Mouse (Mus musculus) layer of hippocampus, adult 9-11 months (tissue): ENCODE data around the gene Iglon5.
A peak's percentile ranks its signal among the peaks of the same experiment; 100 is the strongest.

Experiments
- DNase-seq: peaks from one replicate; pipeline ENCODE4 v3.0.0; 2022

Iglon5 gene

DNA sequence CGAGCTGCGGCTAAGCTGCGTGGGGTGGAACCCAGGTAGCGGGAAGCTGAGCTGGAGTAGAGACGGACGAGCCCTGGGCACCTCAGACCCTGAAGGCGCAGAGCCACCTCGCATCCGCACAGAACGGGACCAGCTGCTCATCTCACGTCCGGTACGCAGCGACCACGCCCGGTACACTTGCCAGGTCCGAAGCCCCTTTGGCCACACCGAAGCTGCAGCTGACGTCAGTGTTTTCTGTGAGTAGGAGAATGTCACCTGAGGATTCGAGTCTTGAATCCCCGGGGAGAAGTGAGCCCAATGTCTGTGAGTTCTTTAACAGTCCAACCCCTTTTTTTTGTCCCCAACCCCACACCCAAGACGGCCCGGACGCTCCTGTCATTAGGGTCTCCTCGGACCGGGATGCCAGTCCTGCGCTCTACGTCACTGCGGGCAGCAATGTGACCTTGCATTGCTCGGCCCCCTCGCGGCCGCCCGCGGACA is 25.0 kb downstream of the Iglon5 start:
- DNase-seq: no peak

DNA sequence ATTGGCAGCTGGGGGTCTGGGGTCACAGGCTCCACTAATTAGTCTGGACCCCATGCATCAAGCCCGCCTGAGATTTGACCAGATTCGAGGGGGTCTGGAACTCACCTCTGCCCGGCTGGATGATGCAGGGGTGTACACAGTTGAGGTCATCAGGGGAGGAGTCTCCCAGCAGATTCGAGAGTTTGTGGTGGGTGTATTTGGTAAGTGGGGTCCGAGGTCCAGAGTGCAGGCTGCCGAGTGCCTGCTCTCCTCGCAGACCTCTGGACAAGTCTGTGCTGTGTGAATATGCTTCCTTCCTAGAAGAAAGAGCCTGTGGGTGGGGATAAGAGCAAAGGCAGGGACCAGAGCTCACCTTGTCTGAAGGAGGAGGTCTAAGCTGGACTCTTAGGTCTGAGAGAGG is 25.9 kb downstream of the Iglon5 start:
- DNase-seq: no peak

DNA sequence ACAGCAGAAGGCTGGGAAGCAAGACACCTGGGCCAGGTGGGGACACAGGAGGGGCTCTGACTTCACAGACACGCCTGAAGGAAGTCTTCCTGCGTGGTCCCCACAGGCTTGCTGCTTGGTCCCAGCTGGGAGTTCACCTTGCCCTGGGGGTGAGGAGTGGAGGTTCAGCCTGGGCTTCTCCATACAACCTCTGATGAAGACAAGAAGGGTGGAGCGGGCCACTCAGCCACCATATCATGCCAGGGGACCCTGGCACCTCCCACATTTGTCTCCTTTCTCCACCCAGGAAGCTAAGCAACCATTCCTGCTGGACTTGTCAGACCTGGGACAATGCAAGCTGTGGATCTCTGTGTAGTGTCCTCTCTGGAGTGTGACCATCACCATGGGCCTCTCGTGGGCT is 27.0 kb downstream of the Iglon5 start, which contains the start of gene Vsig10l:
TSS of gene Vsig10l (plus strand) at position 301 of the 400 bp plus-strand sequence.
- DNase-seq: no peak

DNA sequence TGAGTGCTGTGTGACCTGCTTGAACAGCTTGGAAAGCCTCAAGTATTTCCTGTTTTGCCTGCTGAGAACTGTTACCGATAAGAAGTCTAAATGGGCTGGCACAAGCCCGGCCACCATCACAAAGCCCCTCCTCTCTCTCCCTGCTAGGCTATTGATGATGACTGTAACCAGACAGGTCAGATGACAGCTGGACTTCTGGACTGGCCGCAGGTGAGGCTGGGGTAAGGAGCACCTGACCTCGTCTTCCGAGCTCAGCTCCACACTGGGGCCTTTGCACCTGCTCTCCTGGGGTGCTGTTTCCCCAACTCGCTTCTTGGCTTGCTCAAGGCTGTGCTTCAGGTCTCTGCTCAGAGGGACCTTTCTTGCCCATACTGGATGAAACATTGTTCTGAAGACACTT is 35.5 kb downstream of the Iglon5 start:
- no peak for DNase-seq

DNA sequence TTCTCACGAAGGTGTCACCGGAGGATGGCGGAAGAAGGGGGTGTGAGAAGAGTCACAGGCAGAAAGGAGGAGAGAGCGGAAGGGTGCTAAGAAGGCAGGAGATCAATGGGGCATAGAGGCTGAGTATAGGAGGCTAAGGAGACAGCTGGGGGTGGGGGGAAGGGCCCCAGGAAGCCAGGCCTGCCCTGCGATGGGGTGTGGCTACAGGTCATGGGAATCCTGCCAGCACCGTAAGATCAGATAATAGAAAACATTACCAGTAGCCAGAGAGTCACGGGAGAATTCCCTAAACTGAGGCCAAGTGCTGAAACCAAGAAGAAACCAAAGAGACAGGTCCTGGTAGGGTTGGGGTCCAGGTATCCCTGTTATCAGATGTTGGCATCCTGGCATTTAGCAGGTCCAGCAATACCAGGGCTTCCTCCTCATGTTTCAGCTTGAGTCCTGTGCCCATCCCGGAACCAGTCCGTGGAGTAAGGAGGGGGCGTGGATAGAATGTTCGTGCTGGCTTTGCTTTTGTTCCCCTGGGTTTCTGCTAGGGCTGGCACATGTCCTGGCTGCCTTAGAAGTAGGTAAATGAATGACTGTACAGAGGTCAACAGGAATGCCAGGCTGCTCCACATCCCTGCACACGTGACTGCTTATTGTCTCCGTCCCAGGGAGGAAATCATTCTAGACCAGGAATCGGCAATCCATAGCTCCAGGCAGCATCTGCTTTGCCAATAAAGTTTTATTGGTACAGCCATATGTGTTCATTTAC is 36.1 kb downstream of the Iglon5 start:
- DNase-seq: no peak

DNA sequence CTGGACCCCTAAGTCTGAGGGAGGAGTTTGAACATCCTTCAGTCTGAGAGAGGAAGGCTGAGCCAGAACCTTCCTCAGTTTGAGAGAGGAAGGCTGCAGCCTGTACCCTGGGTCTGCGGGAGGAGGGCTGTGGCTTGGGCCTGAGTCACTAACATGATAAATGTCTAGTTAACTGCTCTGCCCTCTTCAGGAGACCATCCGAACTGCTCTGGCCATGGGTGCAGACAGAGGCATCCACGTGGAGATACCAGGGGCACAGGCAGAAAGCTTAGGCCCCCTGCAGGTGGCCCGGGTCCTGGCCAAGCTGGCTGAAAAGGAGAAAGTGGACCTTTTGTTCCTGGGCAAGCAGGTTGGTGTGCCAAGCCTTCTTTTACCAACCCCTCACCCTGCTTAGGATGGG is 37.3 kb downstream of the Iglon5 start:
- no peak for DNase-seq

DNA sequence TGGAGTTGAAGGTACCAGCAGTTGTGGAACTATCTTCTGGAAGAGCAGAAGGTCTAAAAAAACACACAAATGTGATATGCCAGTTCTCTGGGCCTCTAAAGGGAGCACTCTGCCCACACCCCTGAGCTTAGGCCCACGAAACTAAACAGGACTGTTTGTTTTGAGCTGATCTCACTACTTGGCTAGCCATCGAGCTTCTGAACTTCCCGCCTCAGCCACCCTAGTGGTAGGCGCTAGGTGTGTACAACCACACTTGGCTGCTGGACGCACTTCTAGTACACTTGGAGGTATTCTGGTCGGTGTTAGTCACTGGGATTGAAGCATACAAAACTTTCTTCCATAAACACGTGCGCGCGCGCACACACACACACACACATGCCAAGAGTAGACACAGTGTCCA is 38.1 kb downstream of the Iglon5 start:
- DNase-seq: no peak

DNA sequence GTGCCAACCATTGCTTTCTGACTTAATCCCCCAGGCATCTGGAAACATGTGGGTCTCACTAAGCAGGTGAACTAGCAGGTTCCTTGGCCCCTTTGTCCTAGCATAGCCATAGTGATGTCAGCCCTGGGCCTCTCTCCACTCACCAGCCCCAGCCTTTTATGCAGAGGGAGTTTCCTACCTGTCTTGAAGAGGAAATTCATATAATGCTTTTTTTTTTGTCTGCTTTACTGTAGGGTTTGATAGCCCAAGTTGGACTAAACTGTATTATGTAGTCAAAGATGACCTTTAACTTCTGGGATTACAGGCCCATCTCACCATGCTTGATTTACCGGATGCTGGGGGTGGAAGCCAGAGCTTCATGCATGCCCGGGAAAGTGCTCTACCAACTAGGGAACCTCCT is 40.1 kb downstream of the Iglon5 start:
- DNase-seq: no peak

DNA sequence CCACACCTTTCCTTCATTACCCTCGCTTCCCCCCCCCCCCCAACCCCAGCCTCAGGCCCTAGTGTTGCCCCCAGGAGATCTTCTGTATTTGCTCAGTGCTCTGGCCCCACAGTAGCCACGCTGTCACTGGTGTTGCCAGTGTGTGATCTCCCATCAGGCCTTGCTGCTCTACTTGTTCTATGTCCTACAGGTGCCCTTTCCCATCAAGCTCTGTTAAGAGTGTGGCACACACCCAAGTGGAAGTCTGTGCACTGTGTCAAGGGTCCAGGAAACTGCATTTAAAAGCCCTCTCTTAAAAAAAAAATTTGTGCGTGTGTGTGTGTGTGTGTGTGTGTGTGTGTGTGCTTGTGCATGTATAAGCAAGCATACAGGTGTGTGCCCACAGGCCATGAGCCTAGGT is 41.6 kb downstream of the Iglon5 start:
- no peak for DNase-seq

DNA sequence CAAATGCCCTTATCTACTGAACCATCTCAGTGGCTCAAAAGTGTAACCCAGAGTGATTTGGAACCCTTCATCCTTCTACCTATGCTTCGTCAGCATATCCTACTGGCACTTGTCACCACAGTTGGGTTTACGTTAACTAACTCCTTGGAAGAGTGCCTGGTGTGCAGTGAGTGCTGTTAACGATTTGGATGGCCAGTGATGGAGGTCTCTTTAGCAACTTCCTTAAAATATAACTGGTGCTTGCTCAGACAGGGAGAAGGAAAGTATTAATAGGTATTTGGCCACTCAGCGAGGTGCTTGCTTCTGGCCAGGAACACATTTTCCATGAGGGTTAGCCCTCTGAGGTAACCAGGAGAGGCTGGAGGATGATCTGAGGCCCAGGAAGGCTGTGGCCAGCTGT is 42.1 kb downstream of the Iglon5 start:
- no peak for DNase-seq

DNA sequence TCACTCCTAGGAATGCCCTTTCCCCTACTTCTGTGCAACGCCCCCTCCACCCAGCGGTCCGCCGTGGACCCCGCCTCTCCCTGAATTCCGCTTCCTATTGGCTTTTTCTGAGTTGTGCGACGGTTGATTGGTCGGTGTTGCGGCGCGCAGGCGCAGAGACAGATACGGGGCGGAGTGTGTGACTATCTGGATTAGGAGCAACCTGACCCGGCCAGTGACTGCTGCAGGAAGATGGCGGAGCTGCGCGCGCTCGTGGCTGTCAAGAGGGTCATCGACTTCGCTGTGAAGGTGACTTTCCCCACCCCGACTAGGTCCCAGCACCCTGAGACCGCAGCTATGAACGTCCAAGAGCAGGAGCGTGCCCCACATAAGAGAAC is 46.0 kb downstream of the Iglon5 start, which contains the start of the genes Etfb and Gm45233:
TSS of gene Etfb (plus strand) at position 167 of the 377 bp plus-strand sequence.
TSS of gene Gm45233 (plus strand) at position 212 of the 377 bp plus-strand sequence.
- DNase-seq: peak; percentile 97

DNA sequence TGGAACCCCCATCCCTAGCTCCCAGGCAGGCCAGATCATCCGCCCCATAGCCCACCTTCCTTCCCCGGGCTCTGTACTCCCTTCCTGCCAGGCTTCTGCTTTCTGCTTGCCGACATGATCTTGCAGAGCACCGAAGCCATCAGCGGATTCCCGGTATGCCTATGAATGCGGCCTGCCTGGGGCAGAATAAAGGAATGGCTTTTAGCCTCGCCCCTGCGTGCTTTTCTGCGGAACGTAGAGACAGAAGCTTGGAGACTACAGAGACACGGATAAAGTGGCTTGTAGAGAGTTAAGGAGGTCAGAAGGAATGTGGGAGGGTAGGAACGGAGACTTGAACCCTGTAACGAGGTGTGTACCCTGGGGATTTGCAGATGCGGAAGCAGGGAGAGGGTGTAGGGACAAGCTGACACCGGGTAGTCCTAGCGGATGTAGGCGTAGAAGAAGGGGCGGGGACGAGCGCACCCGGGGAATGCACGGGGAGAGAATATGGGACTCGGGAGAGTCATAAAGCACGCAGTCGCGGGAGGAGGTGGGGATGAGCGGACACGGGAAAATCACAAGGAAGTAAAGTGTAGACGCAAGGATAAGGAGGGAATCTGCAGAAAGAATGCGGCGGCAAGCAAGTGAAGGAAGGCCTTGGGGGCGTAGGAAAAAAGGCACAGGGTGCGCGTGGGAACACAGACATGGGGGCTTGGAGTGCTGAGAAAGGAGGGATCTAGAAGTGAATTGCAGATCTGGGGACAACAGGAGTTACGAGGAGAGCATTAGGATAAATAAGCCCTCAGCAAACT is 46.6 kb downstream of the Iglon5 start:
- DNase-seq: peak; percentile 76

DNA sequence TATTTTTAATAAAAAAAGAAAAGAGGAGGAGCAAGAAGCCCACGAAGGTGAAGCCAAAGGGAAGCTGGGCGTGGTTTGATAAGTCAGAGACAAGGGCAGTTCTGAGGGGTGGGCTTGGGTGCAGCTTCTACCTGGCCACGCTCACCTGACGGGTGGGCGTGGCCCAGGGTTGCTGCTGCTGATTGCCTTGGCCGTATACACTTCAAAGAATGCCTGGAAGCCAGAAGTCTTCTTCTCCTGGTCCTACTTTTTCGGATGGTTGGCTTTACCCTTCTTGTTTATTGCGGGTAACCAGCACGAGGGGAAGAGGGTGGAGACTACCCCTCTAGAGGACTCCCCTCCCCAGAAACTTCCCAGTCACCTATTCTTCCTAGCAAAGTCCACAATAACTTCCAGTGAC is 47.2 kb downstream of the Iglon5 start:
- DNase-seq: no peak

DNA sequence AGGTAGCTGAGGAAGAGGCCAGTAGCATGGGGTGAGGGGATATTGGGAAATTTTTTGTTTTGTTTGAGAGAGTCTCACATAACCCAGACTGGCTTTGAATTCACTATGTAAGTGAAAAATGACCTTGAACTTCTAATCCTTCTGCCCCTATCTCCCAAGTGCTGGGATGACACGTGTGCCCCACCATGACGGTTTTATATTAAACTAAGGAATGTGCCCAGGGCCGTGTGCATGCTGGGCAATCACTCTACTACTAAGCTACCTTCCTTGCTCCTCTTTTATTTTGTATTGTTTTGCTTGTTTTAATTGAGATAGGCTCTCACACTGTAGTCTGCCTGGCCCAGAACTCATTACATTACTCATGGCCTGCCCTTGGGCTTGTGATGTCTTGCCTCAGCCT is 48.8 kb downstream of the Iglon5 start:
- DNase-seq: no peak

DNA sequence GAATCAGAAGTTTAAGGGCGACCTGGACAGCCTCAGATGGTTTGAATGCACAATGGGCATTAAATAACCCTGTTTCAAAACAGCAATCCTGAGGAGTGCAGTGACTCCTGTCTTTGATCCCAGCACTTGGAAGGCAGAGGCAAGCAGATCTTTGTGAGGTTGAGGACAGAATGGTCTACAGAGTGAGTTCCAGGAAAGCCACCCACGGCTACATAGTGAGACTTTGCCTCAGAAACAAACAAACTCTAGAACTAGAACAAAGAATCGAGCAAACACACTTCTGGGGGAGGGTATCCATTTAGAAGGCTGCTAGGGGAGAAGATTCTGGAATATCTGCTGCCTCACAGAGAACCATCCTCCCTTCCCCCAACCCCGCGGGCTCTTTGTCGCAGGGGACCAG is 49.4 kb downstream of the Iglon5 start, which contains the start of gene Cldnd2:
TSS of gene Cldnd2 (plus strand) at position 301 of the 400 bp plus-strand sequence.
- DNase-seq: no peak

DNA sequence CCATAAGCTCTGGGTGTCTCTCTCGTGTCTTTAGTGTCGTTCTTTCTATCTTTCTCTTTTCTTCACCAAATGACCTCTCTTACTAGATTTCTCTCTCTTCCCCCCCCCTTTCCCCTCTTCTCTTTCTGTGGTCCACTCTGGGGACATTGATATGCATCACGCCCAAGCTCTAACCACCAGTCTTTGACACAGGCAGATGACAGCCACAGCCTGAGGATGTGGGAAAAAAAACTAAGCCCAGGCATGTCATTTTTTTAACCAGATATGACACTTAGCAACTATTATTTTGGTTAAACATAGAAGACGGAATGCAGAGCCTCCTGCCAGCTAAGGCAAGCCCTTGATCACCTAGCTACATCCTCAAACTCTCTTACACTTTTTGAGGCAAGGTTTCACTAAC is 51.3 kb downstream of the Iglon5 start:
- DNase-seq: no peak

DNA sequence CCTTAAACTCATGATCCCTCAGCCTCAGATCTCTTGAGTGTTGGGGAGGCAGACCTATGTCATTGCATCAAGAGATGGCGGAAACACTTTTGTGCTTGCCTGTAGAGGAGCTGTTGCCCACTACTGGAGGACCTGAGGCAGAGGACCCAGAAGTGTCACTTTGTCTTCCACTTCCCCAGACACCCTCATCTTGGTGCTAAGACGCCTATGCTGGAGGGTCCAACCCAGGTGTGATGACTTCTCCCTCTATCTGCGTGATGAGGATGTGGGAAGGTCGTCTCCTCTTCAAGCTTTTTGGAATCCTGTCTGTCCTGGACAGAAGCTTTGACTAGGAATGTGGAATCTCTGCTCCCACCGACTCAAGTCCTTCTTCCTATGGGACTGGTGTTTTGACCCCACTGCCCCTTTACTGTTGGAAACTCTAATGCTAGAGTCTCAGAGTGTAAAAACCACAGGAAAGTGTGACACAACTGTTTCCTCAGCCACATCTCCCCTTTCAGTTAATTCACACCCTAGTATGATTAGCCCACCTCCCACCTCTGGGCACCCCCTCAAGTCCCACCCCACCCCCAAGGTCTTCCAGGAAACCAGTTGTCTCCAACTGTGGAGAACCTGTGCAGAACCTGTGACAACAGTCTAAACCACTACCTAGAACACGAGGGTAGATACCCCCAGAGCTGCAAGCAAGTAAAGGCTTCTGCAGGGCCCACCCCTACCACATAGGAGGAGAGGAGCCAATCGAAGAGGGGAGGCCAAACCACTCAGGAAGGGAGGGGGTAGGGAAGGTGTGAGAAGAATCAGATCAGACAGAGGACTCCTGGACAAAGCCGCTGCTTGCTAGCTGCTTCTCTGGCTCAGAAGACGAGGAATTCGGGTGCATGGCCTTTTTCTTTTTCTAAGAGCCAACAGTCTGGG is 53.3 kb downstream of the Iglon5 start, which contains the start of gene Nkg7:
TSS of gene Nkg7 (plus strand) at position 733 of the 915 bp plus-strand sequence.
- no peak for DNase-seq

DNA sequence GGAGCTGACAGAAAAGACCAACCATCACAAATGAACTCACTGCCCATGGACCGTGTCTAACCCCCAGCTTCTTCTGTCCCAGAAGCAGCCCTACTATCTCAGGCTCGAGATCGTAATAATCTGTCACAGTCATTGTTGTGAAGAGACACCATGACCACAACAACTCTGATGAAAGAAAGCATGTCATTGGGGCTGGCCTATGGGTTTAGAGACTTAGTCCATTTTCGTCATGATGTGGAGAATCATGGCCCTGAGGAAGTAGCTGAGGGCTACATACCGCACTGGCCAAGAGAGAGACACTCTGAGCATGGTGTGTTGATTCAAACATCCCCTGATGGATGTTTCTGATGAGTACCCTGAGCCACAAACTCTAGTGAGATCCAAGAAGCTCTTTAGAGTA is 55.2 kb downstream of the Iglon5 start:
- no peak for DNase-seq

DNA sequence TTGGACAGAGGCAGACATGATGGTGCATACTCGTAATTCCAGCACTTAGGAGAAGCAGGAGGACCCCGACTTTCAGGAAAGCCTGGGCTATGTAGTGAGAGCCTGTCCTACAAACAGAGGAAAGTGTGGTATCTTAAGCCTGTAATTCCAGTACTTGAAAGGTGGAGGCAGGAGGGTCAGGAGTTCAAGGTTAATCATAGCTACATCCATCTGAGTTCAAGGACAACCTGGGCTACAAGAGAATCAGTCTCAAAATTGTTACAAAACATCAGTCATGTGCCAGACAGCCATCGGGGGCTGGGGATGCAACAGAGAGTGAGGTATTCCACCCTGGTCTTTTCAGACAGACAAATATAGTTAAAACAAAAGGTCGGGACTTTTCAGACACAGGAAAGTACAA is 57.0 kb downstream of the Iglon5 start:
- DNase-seq: no peak

DNA sequence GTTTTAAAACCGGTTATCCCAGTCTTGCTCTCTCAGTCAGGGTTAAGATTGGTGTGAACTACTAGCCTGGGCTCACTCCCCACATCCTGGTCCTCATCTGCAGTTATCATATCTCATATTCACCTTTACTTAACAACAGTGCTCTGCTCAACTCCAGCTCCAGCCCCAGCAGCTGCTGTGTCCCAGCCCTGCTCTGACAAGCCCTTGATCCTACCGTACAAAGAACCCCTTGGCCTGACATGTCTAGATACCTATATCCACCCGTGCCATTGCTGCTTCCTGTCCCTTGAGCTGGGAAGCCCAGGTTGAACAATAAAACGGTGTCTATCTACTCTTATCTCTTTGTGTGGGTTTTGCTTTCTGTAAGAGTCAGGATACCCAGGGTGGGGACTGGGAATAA is 60.4 kb downstream of the Iglon5 start:
- no peak for DNase-seq

DNA sequence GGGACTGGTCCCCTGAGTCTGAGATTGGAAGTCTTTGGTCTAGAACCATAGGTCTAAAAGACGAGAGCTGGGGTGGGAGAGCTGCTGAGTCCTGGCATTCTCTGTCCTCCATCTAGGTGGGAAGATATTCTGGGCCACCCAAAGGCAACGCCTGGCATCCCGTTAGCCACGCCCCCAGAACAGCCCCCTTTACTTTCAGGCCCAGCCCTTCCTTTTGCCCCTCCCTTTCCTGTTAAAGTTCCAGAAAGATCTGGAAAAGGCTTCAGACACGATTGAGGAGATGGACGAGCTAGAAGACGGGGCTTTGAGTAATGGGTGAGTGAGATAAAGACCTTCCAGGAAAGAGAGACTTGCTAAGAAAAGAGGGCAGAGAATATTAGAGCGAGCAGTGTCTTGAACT is 62.5 kb downstream of the Iglon5 start, which contains the start of gene Lim2:
TSS of gene Lim2 (plus strand) at position 265 of the 400 bp plus-strand sequence.
- DNase-seq: no peak

DNA sequence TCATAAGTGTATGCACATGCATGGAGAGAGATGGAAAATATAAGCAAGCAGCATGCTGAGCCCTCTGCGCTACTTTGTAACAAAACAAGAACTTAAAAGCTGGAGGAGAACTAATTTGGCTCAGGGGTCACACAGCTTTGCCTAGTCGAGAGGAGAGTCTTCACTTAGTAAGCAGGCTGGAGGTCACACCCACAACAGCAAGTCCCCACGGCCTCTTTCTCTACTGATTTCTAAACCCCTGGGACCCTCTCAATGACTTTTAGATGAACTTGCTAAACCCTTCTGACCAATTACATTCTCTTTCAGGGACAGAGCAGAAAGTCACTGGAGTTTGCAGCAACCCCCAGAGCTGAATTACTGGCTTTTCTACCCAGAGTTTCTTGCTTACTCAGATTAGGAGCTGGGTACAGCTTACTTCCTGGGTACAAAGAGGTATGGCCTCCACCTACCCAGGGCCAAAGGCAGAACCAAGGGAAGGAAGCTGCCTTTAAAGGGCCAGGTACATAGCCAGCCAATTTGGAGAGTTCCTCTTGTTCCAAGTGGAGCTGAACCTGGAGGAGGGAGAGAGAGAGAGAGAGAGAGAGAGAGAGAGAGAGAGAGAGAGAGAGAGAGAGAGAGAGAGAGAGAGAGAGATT is 65.8 kb downstream of the Iglon5 start:
- DNase-seq: no peak
